Mouse (Mus musculus): Measurements from ENCODE around the gene Sf3b1. TPM values are rescaled to one million over a fixed set of nuclear protein-coding genes. Genes with fewer than 3 reads are reported as not detected.

The Sf3b1 gene
- polyA plus RNA-seq, 1 experiment from 2014 or later = 313 TPM

GRCm38 (mm10) chr1:55055322-55056115, 28.2 kb upstream of the Sf3b1 start:
- WGBS = 77% methylated on average over 5 of the region's 5 CpGs
- H3K36me3 ChIP-seq (ENCODE audit: insufficient read depth) = peaks cover 5% of the 10 kb centered on the region; the same call in 1 of the 2 replicates

GRCm38 (mm10) chr1:55053596-55053995, 26.3 kb upstream of the Sf3b1 start:
- peak overlapping the region; percentile 83; the same call in 1 of the 2 replicates for H3K27ac ChIP-seq (ENCODE audit: low read depth)
- peak overlapping the region; percentile 70 for H3K4me3 ChIP-seq (ENCODE audit: low read depth, low read length)

More at GRCm38 (mm10) chr1:55055322-55056115, 28.2 kb upstream of the Sf3b1 start:
- Histone ChIP-seq H3K9me3 (ENCODE audit: low read depth, low read length) (no peaks in the 10 kb centered on the region), H3K9ac (no peak overlapping the region), H3K4me1 (ENCODE audit: insufficient read depth) (peaks cover 5% of the 10 kb centered on the region; the same call in 1 of the 2 replicates), H3K4me3 (ENCODE audit: low read depth, low read length) (no peak overlapping the region), H3K27ac (ENCODE audit: low read depth) (no peak overlapping the region), H3K4me2 (no peak overlapping the region), H3K27me3 (ENCODE audit: insufficient read depth, low read length) (no peaks in the 10 kb centered on the region)
- ATAC-seq (ENCODE audit: insufficient read depth) = no peak
- no peak for DNase-seq
- TF ChIP-seq CTCF (IDR thresholded peaks at IDR 0.05; ENCODE audit: low read depth) = no peak

DNA sequence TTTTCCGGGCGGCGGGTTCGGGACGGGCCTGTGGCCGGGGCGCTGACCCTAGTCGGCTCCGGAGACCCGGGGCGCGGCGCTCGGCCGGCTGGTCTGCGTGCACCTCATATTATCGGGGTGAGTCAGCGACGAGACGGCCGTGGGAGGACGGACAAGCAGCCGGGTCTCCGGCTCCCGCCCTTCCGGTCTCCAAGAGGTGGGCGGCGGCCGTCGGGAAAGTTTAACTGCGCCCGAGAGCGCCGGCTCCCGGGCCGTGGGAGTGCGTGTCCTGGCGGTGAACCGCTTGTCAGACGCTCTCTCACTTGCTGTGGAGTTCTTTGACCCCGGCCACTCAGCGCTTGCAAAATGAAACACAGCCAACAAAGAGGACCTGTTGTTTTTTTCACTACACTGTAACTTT, 25.7 kb upstream of the Sf3b1 start:
- Histone ChIP-seq H3K4me3 (ENCODE audit: low read depth, low read length) (peak overlapping the region; percentile 70), H3K9ac (peak overlapping the region; percentile 71), H3K36me3 (ENCODE audit: insufficient read depth) (peaks cover 2% of the 10 kb centered on the region; the same call in 1 of the 2 replicates), H3K9me3 (ENCODE audit: low read depth, low read length) (no peaks in the 10 kb centered on the region), H3K4me2 (peak overlapping the region; percentile 91), H3K27ac (ENCODE audit: low read depth) (peak overlapping the region; percentile 83), H3K27me3 (ENCODE audit: insufficient read depth, low read length) (no peaks in the 10 kb centered on the region), H3K4me1 (ENCODE audit: insufficient read depth) (peaks cover 5% of the 10 kb centered on the region; the same call in 1 of the 2 replicates)
- peak; percentile 72 for ATAC-seq (ENCODE audit: insufficient read depth)
- DNase-seq = peak; percentile 73
- no peak for TF ChIP-seq CTCF (IDR thresholded peaks at IDR 0.05; ENCODE audit: low read depth)
- WGBS = under 1% methylated on average over 42 of the region's 42 CpGs

More at GRCm38 (mm10) chr1:55053596-55053995, 26.3 kb upstream of the Sf3b1 start:
- Histone ChIP-seq H3K9me3 (ENCODE audit: low read depth, low read length) (no peaks in the 10 kb centered on the region), H3K27me3 (ENCODE audit: insufficient read depth, low read length) (no peaks in the 10 kb centered on the region), H3K9ac (peak overlapping the region; percentile 71; the same call in 1 of the 2 replicates), H3K36me3 (ENCODE audit: insufficient read depth) (peaks cover 2% of the 10 kb centered on the region; the same call in 1 of the 2 replicates), H3K4me1 (ENCODE audit: insufficient read depth) (peaks cover 5% of the 10 kb centered on the region; the same call in 1 of the 2 replicates), H3K4me2 (peak overlapping the region; percentile 91)
- 67% methylated on average over 4 of the region's 4 CpGs for WGBS
- no peak for DNase-seq
- no peak for ATAC-seq (ENCODE audit: insufficient read depth)
- TF ChIP-seq CTCF (IDR thresholded peaks at IDR 0.05; ENCODE audit: low read depth) = no peak

GRCm38 (mm10) chr1:55052355-55052953, 25.2 kb upstream of the Sf3b1 start, which contains the start of gene Coq10b:
Gene Coq10b (plus strand): TSS chr1:55052770.
- Histone ChIP-seq H3K4me1 (ENCODE audit: insufficient read depth) (peaks cover 5% of the 10 kb centered on the region; the same call in 1 of the 2 replicates), H3K36me3 (ENCODE audit: insufficient read depth) (peaks cover 2% of the 10 kb centered on the region; the same call in 1 of the 2 replicates), H3K27ac (ENCODE audit: low read depth) (peak within 1 kb of the TSS; percentile 83), H3K27me3 (ENCODE audit: insufficient read depth, low read length) (no peaks in the 10 kb centered on the region), H3K9ac (peak within 1 kb of the TSS; percentile 71), H3K4me2 (peak within 1 kb of the TSS; percentile 91), H3K9me3 (ENCODE audit: low read depth, low read length) (no peaks in the 10 kb centered on the region), H3K4me3 (ENCODE audit: low read depth, low read length) (peak within 1 kb of the TSS; percentile 70)
- peak; percentile 100 for ATAC-seq (ENCODE audit: insufficient read depth)
- DNase-seq = peak; percentile 100
- whole genome bisulfite sequencing = under 1% methylated on average over 46 of the region's 46 CpGs
- no peak; the same call in 1 of the 2 replicates for TF ChIP-seq CTCF (IDR thresholded peaks at IDR 0.05; ENCODE audit: low read depth)

DNA sequence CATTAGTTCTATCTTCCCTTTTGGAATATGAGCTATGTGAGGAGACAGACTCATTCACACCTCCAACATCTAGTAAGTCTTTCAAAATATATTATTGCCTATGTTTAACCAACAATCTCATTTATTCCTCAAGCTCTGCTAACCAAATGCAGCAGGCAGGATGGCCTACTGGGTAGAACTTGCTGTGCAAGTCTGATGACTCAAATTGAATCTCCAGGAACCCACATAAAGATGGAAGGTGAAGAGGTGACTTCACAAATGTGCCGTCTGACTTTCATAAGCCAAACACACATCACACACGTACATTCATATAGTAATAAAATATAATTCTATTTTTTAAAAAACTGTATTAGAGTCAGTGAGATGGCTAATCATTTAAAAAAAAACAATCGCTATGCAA, 24.4 kb upstream of the Sf3b1 start:
- Histone ChIP-seq H3K4me1 (ENCODE audit: insufficient read depth) (peaks cover 5% of the 10 kb centered on the region; the same call in 1 of the 2 replicates), H3K36me3 (ENCODE audit: insufficient read depth) (peaks cover 2% of the 10 kb centered on the region; the same call in 1 of the 2 replicates), H3K4me3 (ENCODE audit: low read depth, low read length) (no peak overlapping the region), H3K9ac (peak overlapping the region; percentile 68; the same call in 1 of the 2 replicates), H3K27me3 (ENCODE audit: insufficient read depth, low read length) (no peaks in the 10 kb centered on the region), H3K4me2 (peak overlapping the region; percentile 91), H3K27ac (ENCODE audit: low read depth) (no peak overlapping the region), H3K9me3 (ENCODE audit: low read depth, low read length) (no peaks in the 10 kb centered on the region)
- ATAC-seq (ENCODE audit: insufficient read depth) (no peak), DNase-seq (no peak)
- 61% methylated on average over 3 of the region's 3 CpGs for WGBS
- no peak for TF ChIP-seq CTCF (IDR thresholded peaks at IDR 0.05; ENCODE audit: low read depth)

- no peaks in the 10 kb centered on the region for H3K36me3 ChIP-seq (ENCODE audit: insufficient read depth)
Observed at GRCm38 (mm10) chr1:55048841-55049587, 21.7 kb upstream of the Sf3b1 start.

More at GRCm38 (mm10) chr1:55048841-55049587, 21.7 kb upstream of the Sf3b1 start:
- no peak for TF ChIP-seq CTCF (IDR thresholded peaks at IDR 0.05; ENCODE audit: low read depth)
- H3K4me2 ChIP-seq = no peak overlapping the region
- H3K27ac ChIP-seq (ENCODE audit: low read depth) = no peak overlapping the region
- DNase-seq (no peak), ATAC-seq (ENCODE audit: insufficient read depth) (no peak)
- WGBS = 63% methylated on average over 4 of the region's 4 CpGs
- no peak overlapping the region for H3K9ac ChIP-seq
- no peaks in the 10 kb centered on the region for H3K9me3 ChIP-seq (ENCODE audit: low read depth, low read length)
- H3K27me3 ChIP-seq (ENCODE audit: insufficient read depth, low read length) = no peaks in the 10 kb centered on the region
- H3K4me1 ChIP-seq (ENCODE audit: insufficient read depth) = peaks cover 5% of the 10 kb centered on the region; the same call in 1 of the 2 replicates
- no peak overlapping the region for H3K4me3 ChIP-seq (ENCODE audit: low read depth, low read length)

Measured in lung, embryonic 14.5 days (tissue).